Mouse (Mus musculus): ENCODE measurements around the gene Mpp6. TPM values are rescaled to one million over a fixed set of nuclear protein-coding genes. Genes with fewer than 3 reads are reported as not detected.

Mpp6 gene
- total RNA-seq, 2 experiments from 2014 or later = 53.6 to 54.7 TPM

GRCm38 (mm10) chr6:50219066-50219465, 109.0 kb downstream of the Mpp6 start:
- intact Hi-C loops (cut with DNase I) = no loop called here
- DNase-seq = no peak

- intact Hi-C loops (cut with DNase I) = loop anchor here (2.0 to 10.0 kb wide), 2 partner anchors 108 to 706 kb away; no protein-coding TSS in a partner anchor
- peak; percentile 44 to 58 for DNase-seq
Measured at GRCm38 (mm10) chr6:50220863-50221262, 110.8 kb downstream of the Mpp6 start.

- no peak for DNase-seq
- intact Hi-C loops (cut with DNase I) = loop anchor here (10.0 kb wide), 1 partner anchor 708 kb away; no protein-coding TSS in a partner anchor
Measured at GRCm38 (mm10) chr6:50222351-50222750, 112.3 kb downstream of the Mpp6 start.

GRCm38 (mm10) chr6:50222986-50223385, 112.9 kb downstream of the Mpp6 start:
- intact Hi-C loops (cut with DNase I) = loop anchor here (10.0 kb wide), 1 partner anchor 708 kb away; no protein-coding TSS in a partner anchor
- no peak for DNase-seq

- intact Hi-C loops (cut with DNase I) = loop anchor here (10.0 kb wide), 1 partner anchor 709 kb away; no protein-coding TSS in a partner anchor
Measured at GRCm38 (mm10) chr6:50223606-50224005, 113.6 kb downstream of the Mpp6 start.

GRCm38 (mm10) chr6:50225232-50225631, 115.2 kb downstream of the Mpp6 start:
- DNase-seq = no peak
- intact Hi-C loops (cut with DNase I) = loop anchor here (10.0 kb wide), 1 partner anchor 710 kb away; no protein-coding TSS in a partner anchor

More at GRCm38 (mm10) chr6:50223606-50224005, 113.6 kb downstream of the Mpp6 start:
- no peak for DNase-seq

GRCm38 (mm10) chr6:50228180-50228579, 118.1 kb downstream of the Mpp6 start:
- intact Hi-C loops (cut with DNase I) = loop anchor here (10.0 kb wide), 1 partner anchor 713 kb away; no protein-coding TSS in a partner anchor
- no peak for DNase-seq

- intact Hi-C loops (cut with DNase I) = no loop called here
Measured at GRCm38 (mm10) chr6:50231288-50231687, 121.2 kb downstream of the Mpp6 start.

GRCm38 (mm10) chr6:50232984-50233383, 122.9 kb downstream of the Mpp6 start:
- intact Hi-C loops (cut with DNase I) = no loop called here

More at GRCm38 (mm10) chr6:50231288-50231687, 121.2 kb downstream of the Mpp6 start:
- no peak for DNase-seq

GRCm38 (mm10) chr6:50237963-50238362, 127.9 kb downstream of the Mpp6 start:
- intact Hi-C loops (cut with DNase I) = no loop called here
- DNase-seq = no peak

More at GRCm38 (mm10) chr6:50232984-50233383, 122.9 kb downstream of the Mpp6 start:
- no peak for DNase-seq

- no peak for DNase-seq
- intact Hi-C loops (cut with DNase I) = no loop called here
Measured at GRCm38 (mm10) chr6:50239902-50240301, 129.9 kb downstream of the Mpp6 start.

- intact Hi-C loops (cut with DNase I) = no loop called here
- no peak for DNase-seq
Measured at GRCm38 (mm10) chr6:50240437-50240836, 130.4 kb downstream of the Mpp6 start.

GRCm38 (mm10) chr6:50244126-50244525, 134.1 kb downstream of the Mpp6 start:
- intact Hi-C loops (cut with DNase I) = no loop called here
- DNase-seq = no peak

GRCm38 (mm10) chr6:50244967-50245366, 134.9 kb downstream of the Mpp6 start:
- intact Hi-C loops (cut with DNase I) = no loop called here
- DNase-seq = no peak

- DNase-seq = no peak
- intact Hi-C loops (cut with DNase I) = no loop called here
Measured at GRCm38 (mm10) chr6:50247356-50247755, 137.3 kb downstream of the Mpp6 start.

GRCm38 (mm10) chr6:50247791-50248190, 137.8 kb downstream of the Mpp6 start:
- intact Hi-C loops (cut with DNase I) = no loop called here
- no peak for DNase-seq

Other genes with a start within 250 kb of the Mpp6 start
- gene Gsdme, start 153.6 kb downstream of the Mpp6 start, total RNA-seq (2021) = under 1 TPM; 0.31 to 0.44 TPM